Mouse (Mus musculus): ENCODE data around the gene Olfr844. TPM values are rescaled to one million over a fixed set of nuclear protein-coding genes. Genes with fewer than 3 reads are reported as not detected.

The Olfr844 gene
- not detected in 2 replicates for polyA plus RNA-seq (2012; rRNA removed)

GRCm38 (mm10) chr9:19316047-19316446 lies at the start of gene Olfr844:
Gene Olfr844, plus strand, starts transcription at chr9:19316347.

GRCm38 (mm10) chr9:19336157-19336556 lies 20.0 kb downstream of the Olfr844 start, which contains the start of gene Olfr845:
Gene Olfr845, plus strand, starts transcription at chr9:19336457.

GRCm38 (mm10) chr9:19363905-19364304 lies 47.8 kb downstream of the Olfr844 start, which contains the start of gene Olfr846:
Gene Olfr846, minus strand, starts transcription at chr9:19364005.

Other genes starting within 250 kb of the Olfr844 start
- not detected in 2 replicates for gene Olfr836, start 196.0 kb upstream of the Olfr844 start, polyA plus RNA-seq (2012; rRNA removed)
- gene Olfr837, start 180.0 kb upstream of the Olfr844 start, polyA plus RNA-seq (2012; rRNA removed): not detected in 2 replicates
- gene Olfr839-ps1, start 139.0 kb upstream of the Olfr844 start, polyA plus RNA-seq (2012; rRNA removed): not detected in 2 replicates
- gene Olfr843, start 64.4 kb upstream of the Olfr844 start, polyA plus RNA-seq (2012; rRNA removed): not detected in 2 replicates
- gene Olfr845, start 20.1 kb downstream of the Olfr844 start, polyA plus RNA-seq (2012; rRNA removed): not detected in 2 replicates
- not detected in 2 replicates for gene Olfr846, start 47.7 kb downstream of the Olfr844 start, polyA plus RNA-seq (2012; rRNA removed)
- not detected in 2 replicates for gene Olfr847, start 62.3 kb downstream of the Olfr844 start, polyA plus RNA-seq (2012; rRNA removed)
- gene Olfr849, start 123.9 kb downstream of the Olfr844 start, polyA plus RNA-seq (2012; rRNA removed): not detected in 2 replicates
- gene Olfr850, start 161.9 kb downstream of the Olfr844 start, polyA plus RNA-seq (2012; rRNA removed): not detected in 2 replicates
- not detected in 2 replicates for gene Olfr851, start 176.9 kb downstream of the Olfr844 start, polyA plus RNA-seq (2012; rRNA removed)
- gene Olfr853, start 224.7 kb downstream of the Olfr844 start, polyA plus RNA-seq (2012; rRNA removed): not detected in 2 replicates

Data from stomach, adult 2 months (tissue).